Mouse (Mus musculus) cerebellum, adult 2 months (tissue): ENCODE data around the gene Fank1.

Source experiments
- CTCF ChIP-seq: fragments of 200-500 bp; IDR thresholded peaks from 2 replicates; pipeline ENCODE4 v1.5.1; 2011; ENCODE audit warnings: low read depth, mild to moderate bottlenecking, control low read depth, low read length, moderate library complexity, borderline replicate concordance; ENCODE audit not compliant: insufficient read depth
- POLR2A ChIP-seq: fragments of 200-500 bp; IDR thresholded peaks from 2 replicates; pipeline ENCODE4 v1.6.1; 2011; ENCODE audit warnings: low read length, control low read depth, borderline replicate concordance; ENCODE audit not compliant: insufficient read depth

DNA sequence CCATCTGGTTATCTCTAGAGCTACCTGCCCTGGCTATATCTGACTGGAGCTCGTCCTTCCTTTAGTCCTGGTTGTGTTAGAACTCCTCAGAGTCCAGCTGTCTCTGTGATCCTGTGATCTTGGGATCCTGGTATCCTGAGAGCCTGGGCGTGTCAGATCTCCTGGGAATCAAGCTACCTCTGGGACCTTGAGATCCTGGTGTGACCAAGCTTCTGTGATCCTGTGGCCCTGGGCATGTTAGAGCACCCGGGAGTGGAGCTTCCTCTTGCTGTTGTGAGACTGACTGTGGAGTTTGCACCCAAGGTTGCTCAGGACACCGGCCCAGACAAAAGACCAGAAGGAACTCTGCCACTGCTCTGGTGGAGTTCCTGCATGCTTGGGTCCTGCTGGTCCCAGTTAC, 122.7 kb downstream of the Fank1 start:
- TF ChIP-seq POLR2A, result no peak
- TF ChIP-seq CTCF, result no peak
